Mouse (Mus musculus): Measurements from ENCODE around the gene 9430097D07Rik.

The 9430097D07Rik gene

DNA sequence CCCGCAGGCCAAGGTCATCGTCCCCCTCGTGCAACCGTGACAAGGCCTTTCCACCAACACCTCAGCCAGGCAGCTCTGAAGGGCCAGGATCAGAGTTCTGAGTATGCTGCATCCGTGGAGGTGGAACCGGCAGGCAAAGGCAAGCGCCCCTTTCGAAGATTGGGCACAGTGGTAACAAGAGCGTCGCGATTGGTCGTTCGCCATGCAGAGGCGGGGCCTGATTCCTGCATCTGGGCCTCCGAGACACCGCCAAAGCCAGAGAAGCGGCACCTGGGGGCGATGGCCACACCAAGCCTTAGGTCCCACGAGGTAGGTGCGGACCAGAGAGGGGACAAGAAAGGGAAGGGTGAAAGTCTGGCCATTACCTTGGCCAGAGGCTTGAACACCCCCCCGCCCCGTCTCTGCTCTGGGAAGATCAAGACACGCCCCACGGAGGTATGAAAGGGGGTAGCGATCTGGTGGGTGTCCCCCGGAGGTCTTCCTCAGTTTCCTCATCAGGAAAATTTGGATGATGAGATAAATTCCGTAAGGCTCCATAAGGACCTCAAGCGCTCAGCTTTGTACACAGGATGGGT lies at the start of gene 9430097D07Rik:
TSS of gene 9430097D07Rik (minus strand) at position 99 of the 575 bp plus-strand sequence.
- DNase-seq (ENCODE audit: low spot score) = no peak

DNA sequence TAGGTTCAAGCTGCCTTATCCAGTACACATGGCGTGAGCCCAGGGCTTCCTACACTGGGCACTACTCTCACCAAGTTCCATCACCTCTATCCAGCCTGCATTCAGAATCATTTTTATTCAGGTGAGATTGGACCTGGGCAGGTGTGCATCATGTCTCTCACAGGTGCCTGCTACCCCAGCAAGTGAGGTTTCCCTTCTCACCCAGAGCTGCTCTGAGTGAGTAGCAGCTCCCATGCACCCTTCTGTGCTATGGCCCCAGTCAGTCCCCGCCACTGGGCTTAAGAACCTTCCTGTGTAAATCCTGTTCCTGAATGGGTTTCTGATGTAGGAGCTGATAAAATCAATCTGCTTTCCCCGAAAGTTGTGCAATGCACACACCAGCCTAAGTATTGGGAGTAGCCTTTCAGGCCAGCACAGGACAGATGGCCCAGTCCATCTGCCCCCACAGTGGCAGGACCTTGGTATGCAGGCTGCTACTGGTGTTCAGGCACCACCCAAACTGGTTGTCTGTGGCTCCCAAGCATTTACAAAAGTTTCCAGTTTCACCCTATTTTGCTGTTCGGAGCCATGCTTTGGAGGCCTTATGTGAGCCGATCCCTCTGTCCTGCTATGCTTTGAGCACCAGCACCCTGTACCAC lies 48.7 kb upstream of the 9430097D07Rik start:
- DNase-seq (ENCODE audit: low spot score) = no peak

DNA sequence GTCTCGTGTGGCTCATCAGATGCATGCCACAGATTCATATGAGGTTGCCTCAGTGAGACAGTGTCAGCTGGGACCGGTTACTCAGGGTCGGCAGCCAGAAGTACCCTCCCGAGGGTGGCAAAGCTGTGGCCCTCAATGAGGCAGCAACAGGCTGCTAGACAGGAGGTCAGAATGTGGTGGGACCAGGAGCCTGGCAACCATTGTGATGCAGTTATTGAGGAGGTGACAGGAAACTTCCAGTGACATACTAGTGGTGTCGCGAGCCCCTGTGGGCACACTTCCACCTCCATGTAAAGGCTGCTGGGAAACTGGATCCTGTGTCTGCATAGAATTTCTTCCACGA lies 46.0 kb upstream of the 9430097D07Rik start, which contains the start of gene Ak1:
TSS of gene Ak1 (plus strand) at position 242 of the 343 bp plus-strand sequence.
- no peak for DNase-seq (ENCODE audit: low spot score)

DNA sequence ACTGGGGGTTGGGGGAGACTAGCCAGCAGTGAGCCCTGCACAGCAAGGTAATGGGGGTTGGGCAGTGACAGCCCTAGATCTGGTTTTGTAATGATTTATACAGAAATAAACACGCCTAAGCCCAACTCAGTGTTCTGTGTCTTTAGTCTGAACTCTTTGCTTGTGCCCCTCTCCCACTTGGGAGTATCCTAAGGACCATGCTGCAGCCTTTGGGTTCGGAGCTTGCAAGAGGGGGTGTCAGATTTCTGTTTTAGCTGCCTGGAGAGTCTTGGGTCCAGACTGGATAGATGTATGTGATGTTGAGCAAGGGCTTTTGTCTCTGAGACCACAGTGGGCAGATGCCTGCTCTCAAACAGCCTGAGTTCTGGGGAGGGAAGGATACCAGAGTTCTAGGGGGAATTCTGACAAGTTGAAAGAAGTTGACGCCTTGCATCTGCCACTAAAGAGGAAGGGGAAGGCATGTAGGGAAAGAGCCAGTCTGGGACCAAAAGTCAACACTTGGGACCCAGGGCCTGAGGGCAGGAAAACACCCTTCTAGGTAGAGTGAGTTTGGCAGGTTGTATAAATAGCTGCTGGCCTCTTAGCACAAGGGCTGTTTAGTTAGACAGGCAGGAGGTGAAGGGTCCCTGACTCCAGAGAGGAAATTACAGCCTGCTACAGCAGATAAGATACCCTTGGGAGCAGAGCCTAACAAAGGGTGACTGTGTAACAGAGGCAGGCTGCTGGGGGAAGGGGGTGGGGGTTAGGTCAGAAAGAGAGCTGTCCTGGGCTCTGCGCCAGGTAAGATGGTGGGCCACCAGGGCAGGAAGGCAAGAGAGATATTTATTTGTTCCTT lies 45.4 kb upstream of the 9430097D07Rik start:
- no peak for DNase-seq (ENCODE audit: low spot score)

DNA sequence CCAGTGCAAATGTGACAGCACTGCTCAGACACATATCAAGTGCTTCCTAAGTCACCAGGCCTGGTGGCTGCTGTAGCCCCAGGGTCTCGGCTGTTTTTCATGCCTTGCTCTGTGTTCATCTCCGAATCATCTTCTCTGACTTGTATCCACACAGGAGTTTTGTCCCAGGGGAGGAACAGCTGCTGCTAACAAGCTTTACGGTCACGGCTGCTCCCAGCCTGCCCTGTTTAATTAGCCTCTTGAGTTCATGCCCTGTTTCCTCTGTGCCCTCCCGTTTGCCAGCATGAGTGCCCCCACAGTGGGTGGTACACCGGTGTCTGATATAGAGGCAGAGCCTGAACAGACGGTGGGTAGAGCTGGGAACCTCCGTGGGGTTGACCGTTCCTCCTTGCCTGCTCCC lies 42.6 kb upstream of the 9430097D07Rik start:
- no peak for DNase-seq (ENCODE audit: low spot score)

DNA sequence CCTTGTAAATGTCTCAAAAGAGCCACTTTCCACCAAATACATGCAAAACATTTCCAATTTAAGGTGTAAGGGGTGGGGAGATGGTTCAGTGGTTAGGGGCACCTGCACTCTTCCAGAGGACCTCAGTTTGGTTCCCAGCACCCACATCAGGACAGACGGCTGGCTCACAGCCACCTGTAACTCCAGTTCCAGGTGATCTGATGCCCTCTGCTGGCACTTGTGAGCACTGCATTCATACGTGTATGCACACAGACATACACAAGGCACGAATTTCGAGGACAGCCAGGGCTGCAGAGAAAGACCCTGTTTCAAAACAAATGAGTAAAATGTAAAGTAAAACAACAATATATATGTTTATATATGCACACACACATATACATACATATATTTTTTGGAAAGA lies 42.1 kb upstream of the 9430097D07Rik start:
- no peak for DNase-seq (ENCODE audit: low spot score)

DNA sequence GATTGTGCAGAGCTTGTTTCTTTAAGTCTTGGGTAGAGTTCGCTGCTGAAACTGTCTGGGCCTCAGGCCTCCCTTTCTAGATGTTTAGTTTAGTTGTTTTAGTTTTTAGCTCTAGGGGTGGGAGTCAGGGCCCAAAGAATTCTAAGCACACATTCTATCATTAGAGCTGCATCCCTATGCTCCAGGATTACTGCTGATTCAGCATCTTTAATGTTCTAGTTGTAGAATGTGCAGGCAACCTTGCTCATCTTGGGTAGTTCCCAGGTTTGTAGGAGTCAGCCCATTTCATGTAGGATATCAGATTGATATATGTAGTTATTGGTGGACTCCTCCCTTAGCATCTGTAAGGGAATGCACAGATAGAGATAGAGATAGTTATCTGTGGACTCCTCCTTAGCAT lies 41.6 kb upstream of the 9430097D07Rik start:
- no peak for DNase-seq (ENCODE audit: low spot score)

DNA sequence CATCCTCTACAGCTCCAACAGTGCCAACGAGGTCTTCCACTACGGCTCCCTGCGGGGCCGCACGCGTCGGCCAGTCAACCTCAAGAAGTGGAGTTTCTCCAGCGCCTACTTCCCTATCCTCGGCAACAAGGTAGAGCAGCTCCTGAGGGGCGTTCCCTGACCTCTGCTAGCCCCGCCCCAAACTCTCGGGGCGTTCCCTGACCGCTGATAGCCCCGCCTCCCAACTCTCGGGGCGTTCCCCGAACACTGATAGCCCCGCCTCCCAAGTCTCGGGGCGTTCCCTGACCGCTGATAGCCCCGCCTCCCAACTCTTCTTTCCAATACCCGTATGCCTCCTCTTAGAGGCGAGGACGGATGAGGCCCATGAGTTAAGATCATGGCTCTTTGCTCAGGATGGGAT lies 36.8 kb upstream of the 9430097D07Rik start:
- DNase-seq (ENCODE audit: low spot score) = no peak

DNA sequence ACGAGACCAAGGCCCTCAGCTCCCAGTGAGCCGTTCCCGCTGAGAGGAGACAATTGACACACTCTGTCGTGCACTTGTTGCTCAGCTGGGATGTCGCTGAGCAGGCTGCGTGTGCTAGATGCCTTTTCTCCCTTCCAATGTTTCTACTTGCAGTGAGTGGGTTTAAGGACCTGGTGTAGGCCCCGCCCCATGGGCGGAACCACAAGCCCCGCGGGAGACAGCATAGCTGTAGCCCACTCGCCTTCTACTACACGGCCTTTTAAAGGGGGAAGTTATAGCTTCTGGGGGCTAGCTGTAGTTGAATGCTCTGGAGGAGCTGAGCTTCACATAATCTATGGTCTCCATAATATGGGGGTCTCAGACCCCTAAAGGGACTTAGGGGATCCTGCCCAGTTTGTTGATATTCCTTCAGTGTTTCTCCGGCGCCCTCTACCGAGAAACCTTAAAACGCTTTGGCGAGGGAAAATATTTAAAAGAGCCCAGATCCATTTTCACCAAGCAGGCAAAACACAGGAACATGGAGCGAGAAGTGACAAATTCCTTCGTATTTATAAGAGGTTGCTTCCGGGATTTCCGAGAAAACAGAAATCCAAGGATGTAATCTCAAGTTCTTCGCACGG lies 35.2 kb upstream of the 9430097D07Rik start:
- no peak for DNase-seq (ENCODE audit: low spot score)

DNA sequence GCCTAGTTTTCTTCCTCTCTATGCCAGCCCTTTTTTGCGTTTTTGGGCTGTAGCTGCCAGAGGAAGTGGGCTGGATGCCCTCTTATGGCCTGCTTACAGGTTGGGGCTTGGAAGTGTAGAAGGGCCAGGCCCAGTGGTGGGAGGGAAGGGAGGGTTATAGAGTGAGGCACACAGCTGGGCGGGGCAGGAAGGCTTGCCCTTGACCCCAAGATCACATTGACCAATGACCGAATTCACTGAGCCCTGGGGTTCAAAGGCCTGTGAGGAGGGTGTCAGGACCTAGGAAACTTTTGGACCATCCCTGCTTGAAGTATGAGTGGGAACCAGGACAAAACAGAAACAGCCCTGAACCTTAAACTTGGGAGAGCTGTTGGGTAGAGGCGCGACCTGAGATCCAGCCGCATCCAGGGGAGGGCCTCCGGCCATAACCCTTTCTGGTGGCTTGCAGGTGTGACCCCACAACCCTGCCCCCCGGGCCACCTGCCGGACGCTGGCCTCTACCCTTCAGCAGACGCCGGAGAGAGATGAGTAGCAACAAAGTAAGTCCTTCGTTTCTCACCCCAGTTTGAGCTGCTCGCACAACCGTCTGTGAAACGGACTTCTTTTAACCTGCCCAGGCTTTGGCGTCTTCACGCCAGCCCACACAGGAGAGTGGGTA lies 33.4 kb upstream of the 9430097D07Rik start:
- DNase-seq (ENCODE audit: low spot score) = no peak

DNA sequence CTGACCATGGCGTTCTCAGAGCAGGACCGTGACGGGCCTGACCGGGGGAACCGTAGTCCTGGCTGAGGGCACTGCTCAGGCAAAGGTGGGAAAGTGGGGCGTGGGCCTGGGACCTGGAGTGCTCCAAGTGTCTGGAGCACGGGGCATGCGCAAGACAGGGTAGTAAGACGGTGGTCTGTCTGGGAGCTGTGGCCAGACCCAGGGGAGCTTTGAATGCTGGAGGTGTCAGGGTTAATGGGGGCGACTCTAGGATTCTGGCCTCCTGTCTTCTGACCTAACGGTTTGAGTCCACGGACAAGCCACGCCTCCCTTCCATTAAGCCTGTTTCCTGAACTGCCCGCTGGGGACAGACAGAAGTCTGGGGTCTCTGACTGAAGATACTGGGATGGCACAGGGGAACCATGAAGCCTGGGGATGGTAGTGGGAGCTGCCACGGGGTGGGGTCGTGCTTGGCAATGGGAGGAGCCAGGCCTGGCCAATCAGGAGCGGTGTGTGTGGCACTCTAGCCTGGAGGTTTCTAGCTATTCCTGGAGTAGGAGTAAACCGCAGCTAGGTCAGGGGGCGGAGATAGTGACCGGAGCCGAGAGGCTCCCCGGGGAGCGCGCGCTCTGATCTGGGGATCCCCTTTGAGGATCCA lies 32.8 kb upstream of the 9430097D07Rik start:
- DNase-seq (ENCODE audit: low spot score) = peak; percentile 62

DNA sequence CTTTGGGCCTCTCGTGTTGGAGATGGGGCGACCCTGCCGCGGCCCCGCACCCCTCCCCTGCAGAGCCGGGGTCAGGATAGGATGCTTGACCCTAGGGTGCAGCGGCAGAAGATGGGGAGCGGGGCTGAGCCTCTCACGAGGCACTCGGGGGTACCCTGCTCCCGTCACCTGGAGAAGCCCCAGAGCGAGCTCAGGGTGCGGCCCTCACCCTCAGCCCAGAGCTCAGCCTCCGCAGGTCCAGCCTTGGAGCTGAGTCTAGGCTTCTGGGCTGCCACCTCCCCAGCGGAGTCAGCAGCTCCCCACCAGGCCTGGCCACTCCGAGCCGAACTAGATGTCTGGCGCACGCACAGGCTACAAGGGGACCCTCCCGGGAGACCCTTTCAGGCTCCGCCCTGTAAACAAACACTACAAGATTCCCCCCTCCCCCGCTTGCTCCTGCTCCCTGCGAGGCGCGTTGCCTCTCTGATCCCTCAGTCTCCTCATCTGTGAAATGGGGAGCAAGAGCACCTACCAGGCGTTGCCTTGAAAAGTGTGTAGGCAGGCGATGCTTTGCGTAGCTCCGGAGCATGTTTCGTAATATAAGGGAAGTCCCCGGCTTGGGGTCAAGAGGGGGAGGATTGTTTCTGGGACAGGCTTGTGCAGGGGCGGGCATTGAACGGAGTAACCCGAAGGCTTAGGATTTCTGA lies 31.9 kb upstream of the 9430097D07Rik start:
- DNase-seq (ENCODE audit: low spot score) = no peak

DNA sequence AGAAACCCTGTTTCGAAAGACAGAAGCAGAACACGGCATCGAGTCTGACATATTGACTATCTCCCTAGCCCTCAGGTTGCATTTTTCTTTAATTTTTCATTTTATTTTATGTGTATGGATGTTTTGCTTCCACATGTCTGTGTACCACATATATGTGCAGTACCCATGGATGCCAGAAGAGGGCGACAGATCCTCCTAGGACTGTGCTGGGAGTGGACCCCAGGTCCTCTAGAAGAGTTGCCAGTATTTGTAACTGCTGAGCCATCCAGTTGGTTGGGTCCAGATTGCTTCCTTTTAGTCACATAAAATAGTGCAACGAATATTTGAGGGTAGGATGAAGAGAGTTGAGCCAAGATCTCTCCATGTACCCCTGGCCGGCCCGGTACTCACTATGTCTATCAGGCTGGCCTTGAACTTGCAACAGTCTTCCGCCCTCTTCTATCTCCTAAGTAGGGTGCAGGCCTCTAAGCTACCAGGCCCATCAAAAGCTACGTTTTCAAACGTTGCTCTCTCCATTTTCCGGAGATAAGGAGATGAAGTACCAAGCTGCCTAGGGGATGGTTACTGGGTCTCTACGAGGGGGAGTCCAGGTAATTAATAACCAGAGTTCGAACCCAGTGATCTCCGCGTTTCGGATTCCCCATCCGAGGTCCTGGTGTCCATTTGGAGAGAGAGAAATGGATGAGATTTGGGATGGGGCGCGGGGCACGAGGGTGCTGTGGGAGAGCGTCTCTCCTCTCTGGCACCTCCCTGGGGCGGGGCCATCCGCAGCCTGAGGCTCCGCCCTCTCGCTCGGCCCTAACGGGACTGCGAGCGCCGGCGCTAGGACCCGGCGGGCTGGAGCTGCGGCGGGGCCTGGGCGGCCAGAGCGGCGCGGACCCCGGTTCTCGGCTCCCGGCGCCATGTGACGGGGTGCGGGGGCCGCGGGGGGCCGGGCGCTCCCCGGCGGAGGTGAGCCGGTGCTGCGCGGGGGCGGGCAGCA lies 31.0 kb upstream of the 9430097D07Rik start:
- peak; percentile 86 for DNase-seq (ENCODE audit: low spot score)

DNA sequence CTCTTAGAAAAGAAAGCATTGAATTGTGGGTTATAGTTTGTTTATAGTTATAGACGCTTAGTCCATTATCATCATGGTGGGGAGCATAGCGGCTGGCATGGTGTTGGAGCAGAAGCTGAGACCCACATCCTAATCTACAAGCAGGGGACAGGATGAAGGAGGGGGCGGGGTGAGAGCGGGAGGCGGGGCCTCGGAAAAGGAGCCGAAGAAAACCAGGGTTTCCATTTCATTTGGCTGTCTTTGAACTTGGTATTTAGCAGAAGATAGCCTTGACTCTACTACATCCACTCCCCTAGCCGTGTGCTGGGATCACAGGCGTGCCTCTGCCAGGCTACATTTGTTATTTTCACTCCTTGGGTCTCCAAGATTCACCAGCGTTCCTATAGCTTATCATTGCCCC lies 29.1 kb upstream of the 9430097D07Rik start:
- DNase-seq (ENCODE audit: low spot score) = no peak

DNA sequence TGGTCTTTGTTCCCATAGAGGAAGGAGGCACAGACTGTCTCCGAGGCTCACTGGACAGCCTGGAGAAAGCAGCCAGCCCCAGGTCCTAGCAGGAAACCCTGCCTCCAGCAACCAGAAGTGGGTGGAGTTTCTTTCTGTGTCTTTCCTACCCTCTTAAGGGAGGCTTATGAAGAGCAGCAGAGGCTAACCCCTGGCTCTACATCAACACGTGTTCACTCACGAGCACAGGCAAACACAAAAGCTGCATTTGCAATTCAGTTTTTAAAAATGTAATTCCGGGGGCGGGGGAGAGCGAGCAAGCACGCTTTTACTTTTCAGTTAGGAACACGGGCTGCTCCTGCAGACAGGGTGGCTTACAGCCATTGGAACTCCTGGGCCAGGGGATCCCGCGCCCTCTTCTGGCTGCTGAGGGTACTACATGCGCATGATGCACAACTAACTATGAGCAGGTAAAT lies 27.1 kb upstream of the 9430097D07Rik start:
- DNase-seq (ENCODE audit: low spot score) = peak; percentile 91

DNA sequence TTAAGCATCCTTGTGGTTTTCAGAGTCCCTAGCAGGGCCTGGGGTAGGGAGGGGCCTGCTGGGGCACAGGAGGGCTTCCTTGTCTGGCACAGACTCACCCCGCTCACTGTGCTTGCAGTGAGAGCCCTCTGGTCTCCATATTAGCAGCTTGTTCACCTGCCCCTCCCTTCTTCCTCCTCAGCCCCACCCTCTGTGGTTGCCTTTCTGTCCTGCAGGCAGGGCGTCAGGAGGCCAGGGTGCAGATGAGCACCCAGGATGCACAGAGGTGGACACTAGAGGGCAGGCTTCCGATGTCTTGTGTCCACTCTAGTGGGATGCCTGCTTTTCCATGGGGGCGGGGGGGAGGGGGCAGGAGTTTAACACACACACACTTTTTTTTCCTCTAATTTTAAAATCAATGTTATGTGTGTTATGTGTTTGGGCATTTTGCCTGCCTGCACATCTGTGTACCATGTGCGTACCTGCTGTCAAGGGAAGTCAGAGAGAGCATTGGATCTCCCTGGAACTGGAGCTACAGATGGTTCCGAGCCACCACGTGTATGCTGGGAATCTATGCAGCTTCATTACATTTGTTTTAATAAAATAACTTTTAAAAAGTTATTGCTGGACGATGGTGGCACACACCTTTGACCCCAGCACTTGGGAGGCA lies 26.1 kb upstream of the 9430097D07Rik start:
- peak; percentile 61 for DNase-seq (ENCODE audit: low spot score)

DNA sequence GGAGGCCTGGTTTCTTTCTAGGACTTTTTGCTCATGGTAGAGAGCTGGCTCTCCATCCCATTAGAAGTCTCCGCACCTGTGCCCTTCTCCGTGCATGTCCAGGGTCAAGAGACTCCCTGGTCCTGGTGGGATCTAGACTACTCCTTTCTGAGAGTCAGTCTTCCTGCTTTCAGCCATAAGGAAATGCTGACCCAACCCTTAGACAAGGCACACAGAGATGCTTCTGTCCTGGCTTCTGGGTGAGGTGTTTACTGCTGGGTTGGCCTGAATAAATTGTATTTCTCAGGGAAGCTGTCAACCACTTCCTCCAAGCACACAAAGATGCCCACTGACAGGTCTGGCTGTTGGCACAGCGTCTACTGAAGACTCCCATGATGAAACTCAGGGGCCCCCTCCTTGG lies 23.9 kb upstream of the 9430097D07Rik start, which contains the start of gene St6galnac6:
TSS of gene St6galnac6 (plus strand) at position 301 of the 400 bp plus-strand sequence.
- DNase-seq (ENCODE audit: low spot score) = no peak

DNA sequence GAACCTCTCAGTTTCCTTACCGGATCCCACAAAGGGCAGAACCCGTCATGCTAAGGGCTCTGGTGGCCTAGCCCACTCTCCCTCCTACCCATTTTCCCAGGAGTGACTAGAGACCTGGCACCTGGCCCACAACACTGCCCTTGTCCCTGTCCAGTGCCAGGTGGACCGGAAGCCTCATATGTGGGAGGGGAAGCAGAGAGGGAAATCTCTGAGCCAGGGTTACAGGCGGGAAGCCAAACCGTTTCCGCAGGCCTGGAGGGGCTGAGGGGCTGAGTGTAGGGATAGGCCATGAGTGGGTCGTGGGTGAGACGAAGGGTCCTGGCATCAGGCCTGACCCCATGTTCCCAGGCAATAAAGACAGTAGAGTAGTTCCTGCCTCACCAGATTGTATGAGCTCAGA lies 23.0 kb upstream of the 9430097D07Rik start:
- DNase-seq (ENCODE audit: low spot score) = no peak

DNA sequence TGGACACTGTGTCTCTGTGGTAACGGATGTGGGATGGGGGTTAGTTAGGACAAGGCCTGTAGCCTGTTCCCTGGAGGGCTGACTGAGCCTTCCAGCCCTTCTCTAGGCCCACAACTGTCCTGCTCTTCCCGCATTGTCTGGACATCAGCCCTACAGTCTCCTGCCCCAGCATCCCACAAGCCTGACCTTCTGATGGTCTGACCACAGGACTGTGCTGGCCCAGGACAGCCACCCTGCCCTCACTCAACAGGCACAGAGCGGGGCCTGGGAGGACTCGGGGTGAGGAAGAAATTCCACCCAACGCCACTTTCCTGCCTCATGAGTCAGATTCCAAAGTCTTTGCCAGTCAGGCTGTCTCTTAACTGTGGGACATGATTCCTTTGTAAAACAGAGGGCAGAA lies 22.2 kb upstream of the 9430097D07Rik start:
- DNase-seq (ENCODE audit: low spot score) = no peak
